Mouse (Mus musculus) kidney, adult 11 months (tissue): ENCODE data around the gene Ppp1r26.

Experiments
- DNase-seq: peaks from one replicate; pipeline ENCODE4 v3.0.0; 2022

Ppp1r26 gene

GRCm38 (mm10) chr2:28502987-28503386 lies 56.4 kb downstream of the Ppp1r26 start:
- no peak for DNase-seq

- no peak for DNase-seq
These were observed 58.1 kb downstream of the Ppp1r26 start for GRCm38 (mm10) chr2:28504676-28505075.
